Mouse (Mus musculus): ENCODE results near the gene Nr0b2. TPM values are rescaled to one million over a fixed set of nuclear protein-coding genes. Genes with fewer than 3 reads are reported as not detected.

The Nr0b2 gene
- total RNA-seq, 1 experiment: 0.31 TPM

GRCm38 (mm10) chr4:133603056-133603455, 49.9 kb downstream of the Nr0b2 start:
- in situ Hi-C loops (cut with MboI; ENCODE audit: low sequenced_read_pairs in 2 of 2, unreplicated experiment in 2 of 2): no loop called here

GRCm38 (mm10) chr4:133604175-133604574, 51.0 kb downstream of the Nr0b2 start:
- Histone ChIP-seq H3K4me3 (ENCODE audit: insufficient read depth in 1 of 2, low read depth in 1 of 2, low read length in 2 of 2, poor library complexity in 1 of 2, severe bottlenecking in 1 of 2) (no peak overlapping the region), H3K36me3 (ENCODE audit: control insufficient read depth, insufficient read depth, low read length, poor library complexity, severe bottlenecking) (peaks cover 24% of the 10 kb centered on the region), H3K27ac (ENCODE audit: insufficient read depth, low read depth, low read length, poor library complexity, severe bottlenecking) (peak overlapping the region; percentile 56), H3K4me1 (ENCODE audit: control insufficient read depth in 2 of 2, insufficient read depth in 2 of 2, low read length in 2 of 2, poor library complexity in 1 of 2) (peaks cover 15 to 45% of the 10 kb centered on the region in 2 experiments), H3K9ac (ENCODE audit: insufficient read depth, low read depth, low read length, poor library complexity, severe bottlenecking) (no peak overlapping the region; the same call in 1 of the 2 replicates), H3K9me3 (ENCODE audit: control insufficient read depth, insufficient read depth, low read depth, low read length) (no peaks in the 10 kb centered on the region)
- in situ Hi-C loops (cut with MboI; ENCODE audit: low sequenced_read_pairs in 2 of 2, unreplicated experiment in 2 of 2): no loop called here
- DNase-seq (ENCODE audit: low read depth, low spot score): no peak
- TF ChIP-seq MAFK (IDR thresholded peaks at IDR 0.05; ENCODE audit: insufficient read depth, low read depth, low read length) (no peak), CHD2 (IDR thresholded peaks at IDR 0.05; ENCODE audit: low read depth, low read length) (no peak), HCFC1 (IDR thresholded peaks at IDR 0.05; ENCODE audit: borderline replicate concordance, insufficient read depth, low read length) (no peak)

More at GRCm38 (mm10) chr4:133603056-133603455, 49.9 kb downstream of the Nr0b2 start:
- DNase-seq (ENCODE audit: low read depth, low spot score): no peak
- Histone ChIP-seq H3K4me3 (ENCODE audit: insufficient read depth in 1 of 2, low read depth in 1 of 2, low read length in 2 of 2, poor library complexity in 1 of 2, severe bottlenecking in 1 of 2) (no peak overlapping the region), H3K9me3 (ENCODE audit: control insufficient read depth, insufficient read depth, low read depth, low read length) (no peaks in the 10 kb centered on the region), H3K4me1 (ENCODE audit: control insufficient read depth in 2 of 2, insufficient read depth in 2 of 2, low read length in 2 of 2, poor library complexity in 1 of 2) (peaks cover 15 to 53% of the 10 kb centered on the region in 2 experiments), H3K9ac (ENCODE audit: insufficient read depth, low read depth, low read length, poor library complexity, severe bottlenecking) (no peak overlapping the region), H3K36me3 (ENCODE audit: control insufficient read depth, insufficient read depth, low read length, poor library complexity, severe bottlenecking) (peaks cover 17% of the 10 kb centered on the region; the same call in 1 of the 2 replicates), H3K27ac (ENCODE audit: insufficient read depth, low read depth, low read length, poor library complexity, severe bottlenecking) (no peak overlapping the region)
- no peak for TF ChIP-seq ZNF384 (IDR thresholded peaks at IDR 0.05; ENCODE audit: low read depth, low read length)
- TF ChIP-seq ZC3H11A (IDR thresholded peaks at IDR 0.05; ENCODE audit: borderline replicate concordance, low read depth, low read length): no peak
- TF ChIP-seq MAFK (IDR thresholded peaks at IDR 0.05; ENCODE audit: insufficient read depth, low read depth, low read length): no peak
- TF ChIP-seq HCFC1 (IDR thresholded peaks at IDR 0.05; ENCODE audit: borderline replicate concordance, insufficient read depth, low read length): no peak

- peaks cover 24% of the 10 kb centered on the region for H3K36me3 ChIP-seq (ENCODE audit: control insufficient read depth, insufficient read depth, low read length, poor library complexity, severe bottlenecking)
Observed at GRCm38 (mm10) chr4:133604856-133605255, 51.7 kb downstream of the Nr0b2 start.

GRCm38 (mm10) chr4:133605330-133605729, 52.2 kb downstream of the Nr0b2 start:
- Histone ChIP-seq H3K4me1 (ENCODE audit: control insufficient read depth in 2 of 2, insufficient read depth in 2 of 2, low read length in 2 of 2, poor library complexity in 1 of 2) (peaks cover 17 to 42% of the 10 kb centered on the region in 2 experiments), H3K9ac (ENCODE audit: insufficient read depth, low read depth, low read length, poor library complexity, severe bottlenecking) (peak overlapping the region; percentile 58), H3K27ac (ENCODE audit: insufficient read depth, low read depth, low read length, poor library complexity, severe bottlenecking) (peak overlapping the region; percentile 64), H3K36me3 (ENCODE audit: control insufficient read depth, insufficient read depth, low read length, poor library complexity, severe bottlenecking) (peaks cover 27% of the 10 kb centered on the region), H3K9me3 (ENCODE audit: control insufficient read depth, insufficient read depth, low read depth, low read length) (no peaks in the 10 kb centered on the region), H3K4me3 (ENCODE audit: insufficient read depth in 1 of 2, low read depth in 1 of 2, low read length in 2 of 2, poor library complexity in 1 of 2, severe bottlenecking in 1 of 2) (peak overlapping the region in 1 of 2 experiments; percentile 9; a peak in 1 of 4 replicates)
- TF ChIP-seq MAFK (IDR thresholded peaks at IDR 0.05; ENCODE audit: insufficient read depth, low read depth, low read length): no peak
- no peak for TF ChIP-seq ZNF384 (IDR thresholded peaks at IDR 0.05; ENCODE audit: low read depth, low read length)
- no peak for TF ChIP-seq ZC3H11A (IDR thresholded peaks at IDR 0.05; ENCODE audit: borderline replicate concordance, low read depth, low read length)
- no peak for TF ChIP-seq CHD2 (IDR thresholded peaks at IDR 0.05; ENCODE audit: low read depth, low read length)
- no peak for TF ChIP-seq HCFC1 (IDR thresholded peaks at IDR 0.05; ENCODE audit: borderline replicate concordance, insufficient read depth, low read length)
- in situ Hi-C loops (cut with MboI; ENCODE audit: low sequenced_read_pairs in 2 of 2, unreplicated experiment in 2 of 2): no loop called here
- no peak for DNase-seq (ENCODE audit: low read depth, low spot score)

More at GRCm38 (mm10) chr4:133604856-133605255, 51.7 kb downstream of the Nr0b2 start:
- Histone ChIP-seq H3K4me3 (ENCODE audit: insufficient read depth in 1 of 2, low read depth in 1 of 2, low read length in 2 of 2, poor library complexity in 1 of 2, severe bottlenecking in 1 of 2) (no peak overlapping the region), H3K9ac (ENCODE audit: insufficient read depth, low read depth, low read length, poor library complexity, severe bottlenecking) (no peak overlapping the region; the same call in 1 of the 2 replicates), H3K9me3 (ENCODE audit: control insufficient read depth, insufficient read depth, low read depth, low read length) (no peaks in the 10 kb centered on the region), H3K4me1 (ENCODE audit: control insufficient read depth in 2 of 2, insufficient read depth in 2 of 2, low read length in 2 of 2, poor library complexity in 1 of 2) (peaks cover 16 to 45% of the 10 kb centered on the region in 2 experiments), H3K27ac (ENCODE audit: insufficient read depth, low read depth, low read length, poor library complexity, severe bottlenecking) (peak overlapping the region; percentile 64)
- in situ Hi-C loops (cut with MboI; ENCODE audit: low sequenced_read_pairs in 2 of 2, unreplicated experiment in 2 of 2): no loop called here
- DNase-seq (ENCODE audit: low read depth, low spot score): no peak
- TF ChIP-seq HCFC1 (IDR thresholded peaks at IDR 0.05; ENCODE audit: borderline replicate concordance, insufficient read depth, low read length): no peak
- no peak for TF ChIP-seq ZC3H11A (IDR thresholded peaks at IDR 0.05; ENCODE audit: borderline replicate concordance, low read depth, low read length)
- no peak for TF ChIP-seq ZNF384 (IDR thresholded peaks at IDR 0.05; ENCODE audit: low read depth, low read length)
- TF ChIP-seq CHD2 (IDR thresholded peaks at IDR 0.05; ENCODE audit: low read depth, low read length): no peak
- TF ChIP-seq MAFK (IDR thresholded peaks at IDR 0.05; ENCODE audit: insufficient read depth, low read depth, low read length): no peak

Other genes starting within 250 kb of the Nr0b2 start
- gene Wdtc1, start 199.9 kb upstream of the Nr0b2 start, total RNA-seq (2012; rRNA removed): 65.6 and 91.8 TPM in 2 replicates
- gene Slc9a1, start 183.7 kb upstream of the Nr0b2 start, total RNA-seq (2012; rRNA removed): 24.7 and 24.9 TPM in 2 replicates
- 7.5 and 8.5 TPM in 2 replicates for gene Tent5b, start 73.2 kb upstream of the Nr0b2 start, total RNA-seq (2012; rRNA removed)
- gene Trnp1, start 54.8 kb upstream of the Nr0b2 start, total RNA-seq (2012; rRNA removed): 0.90 and 0.94 TPM in 2 replicates
- gene Kdf1, start 34.4 kb upstream of the Nr0b2 start, total RNA-seq (2012; rRNA removed): 3.4 and 4.1 TPM in 2 replicates
- 340 and 358 TPM in 2 replicates for gene Nudc, start 7.4 kb upstream of the Nr0b2 start, total RNA-seq (2012; rRNA removed)
- 14.4 and 19.9 TPM in 2 replicates for gene Gpatch3, start 21.4 kb downstream of the Nr0b2 start, total RNA-seq (2012; rRNA removed)
- gene Gpn2, start 31.0 kb downstream of the Nr0b2 start, total RNA-seq (2012; rRNA removed): 39.5 and 52.6 TPM in 2 replicates
- 35.8 and 46.6 TPM in 2 replicates for gene Sfn, start 48.8 kb downstream of the Nr0b2 start, total RNA-seq (2012; rRNA removed)
- gene Zdhhc18, start 96.8 kb downstream of the Nr0b2 start, total RNA-seq (2012; rRNA removed): 39.0 and 55.8 TPM in 2 replicates
- gene Pigv, start 119.3 kb downstream of the Nr0b2 start, total RNA-seq (2012; rRNA removed): 11.6 and 14.5 TPM in 2 replicates
- 62.6 and 75.6 TPM in 2 replicates for gene Arid1a, start 203.4 kb downstream of the Nr0b2 start, total RNA-seq (2012; rRNA removed)